Mouse (Mus musculus) spleen, postnatal 14 days (tissue): ENCODE measurements at regions not wholly inside any gene's neighbourhood (a gene's known extent, or its start where the extent isn't known, plus 50 kb on each side); places are given as distances from the start of the nearest gene placed in this dataset.

ENCODE experiments used
- DNase-seq, 2 experiments: peaks; one replicate each; pipeline ENCODE4 v3.0.0; 2021 to 2022; ENCODE audit warnings: low spot score in 2 of 2

GRCm38 (mm10) chr2:166272841-166273240, 117.4 kb upstream of the Sulf2 start:
- DNase-seq: no peak

GRCm38 (mm10) chr2:166272190-166272543, 116.7 kb upstream of the Sulf2 start:
- no peak for DNase-seq

- no peak for DNase-seq
Observed at GRCm38 (mm10) chr2:166271373-166272189, 116.1 kb upstream of the Sulf2 start.

- no peak for DNase-seq
Observed at GRCm38 (mm10) chr2:166270007-166270406, 114.5 kb upstream of the Sulf2 start.

GRCm38 (mm10) chr2:166266915-166267314, 111.5 kb upstream of the Sulf2 start:
- DNase-seq: no peak

- DNase-seq: no peak
Observed at GRCm38 (mm10) chr2:166266507-166266906, 111.0 kb upstream of the Sulf2 start.

GRCm38 (mm10) chr2:166264756-166265155, 109.3 kb upstream of the Sulf2 start:
- DNase-seq: no peak

- DNase-seq: peak in 1 of 2 experiments; percentile 8
Observed at GRCm38 (mm10) chr2:166261799-166262198, 106.3 kb upstream of the Sulf2 start.

GRCm38 (mm10) chr2:166261065-166261464, 105.6 kb upstream of the Sulf2 start:
- DNase-seq: no peak

GRCm38 (mm10) chr2:166258771-166259180, 103.3 kb upstream of the Sulf2 start:
- DNase-seq: no peak

- DNase-seq: no peak
Observed at GRCm38 (mm10) chr2:166257666-166258065, 102.2 kb upstream of the Sulf2 start.

- no peak for DNase-seq
Observed at GRCm38 (mm10) chr2:166256193-166256592, 100.7 kb upstream of the Sulf2 start.

- no peak for DNase-seq
Observed at GRCm38 (mm10) chr2:166254581-166254980, 99.1 kb upstream of the Sulf2 start.

GRCm38 (mm10) chr2:166252107-166252506, 96.6 kb upstream of the Sulf2 start:
- no peak for DNase-seq

- no peak for DNase-seq
Observed at GRCm38 (mm10) chr2:166251421-166251820, 96.0 kb upstream of the Sulf2 start.

GRCm38 (mm10) chr2:166250571-166250970, 95.1 kb upstream of the Sulf2 start:
- no peak for DNase-seq

- no peak for DNase-seq
Observed at GRCm38 (mm10) chr2:166249338-166249950, 94.0 kb upstream of the Sulf2 start.

GRCm38 (mm10) chr2:166246401-166247189, 91.1 kb upstream of the Sulf2 start:
- no peak for DNase-seq

GRCm38 (mm10) chr2:166245219-166245618, 89.8 kb upstream of the Sulf2 start:
- DNase-seq: no peak

GRCm38 (mm10) chr2:166242786-166243521, 87.5 kb upstream of the Sulf2 start:
- DNase-seq: no peak

GRCm38 (mm10) chr2:166241310-166241709, 85.8 kb upstream of the Sulf2 start:
- no peak for DNase-seq

- DNase-seq: no peak
Observed at GRCm38 (mm10) chr2:166240056-166240455, 84.6 kb upstream of the Sulf2 start.
